Mouse (Mus musculus): ENCODE results near the gene Moxd2. TPM values are rescaled to one million over a fixed set of nuclear protein-coding genes. Genes with fewer than 3 reads are reported as not detected.

Moxd2 gene
- not detected for total RNA-seq (2021)

GRCm38 (mm10) chr6:40887394-40887793, at the start of gene Moxd2:
Gene Moxd2, minus strand, starts transcription at chr6:40887494.
- intact Hi-C loops (cut with DNase I), result no loop called here

DNA sequence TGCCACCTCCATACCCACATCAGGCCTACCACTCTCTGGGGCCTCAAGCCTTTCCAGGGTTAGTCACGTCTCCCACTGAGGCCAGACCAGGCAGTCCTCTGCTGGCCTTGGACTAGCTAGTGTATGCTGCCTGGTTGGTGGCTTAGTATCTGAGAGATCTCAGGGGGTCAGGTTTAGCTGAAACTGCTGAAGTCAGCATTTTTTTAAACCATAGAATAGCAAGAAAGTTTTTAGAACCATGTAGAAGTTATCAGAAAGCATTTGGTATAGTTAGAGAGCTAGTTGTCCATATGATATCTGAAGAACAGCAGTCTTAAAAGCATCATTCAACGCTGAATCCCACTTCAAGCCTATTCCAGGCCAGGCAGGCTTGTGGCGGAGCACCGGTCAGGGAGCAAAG, 32.7 kb upstream of the Moxd2 start:
- intact Hi-C loops (cut with DNase I), result no loop called here
- no peak for DNase-seq

More at GRCm38 (mm10) chr6:40887394-40887793, at the start of gene Moxd2:
- no peak for DNase-seq

DNA sequence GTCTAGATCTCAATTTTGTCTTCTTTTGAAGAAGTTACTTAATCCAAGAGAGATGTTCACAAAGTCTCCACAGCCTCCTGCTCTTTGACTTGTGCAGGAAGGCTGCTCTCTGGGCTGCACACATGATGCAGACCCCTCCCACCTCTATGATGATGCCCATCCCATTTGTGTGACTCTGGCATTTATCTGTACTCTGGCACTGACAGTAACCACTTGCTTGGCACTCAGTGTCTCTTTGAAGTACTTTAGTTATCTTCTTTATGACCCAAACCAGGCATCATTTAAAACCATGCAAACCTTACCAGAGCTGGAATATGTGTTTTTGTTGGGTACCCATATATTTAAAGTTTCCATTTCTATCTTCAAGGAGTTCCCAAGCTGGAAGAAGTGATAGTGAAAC, 13.0 kb upstream of the Moxd2 start, which contains the start of gene Prss58:
TSS of gene Prss58 (minus strand) at position 101 of the 400 bp plus-strand sequence.
- no peak for DNase-seq
- intact Hi-C loops (cut with DNase I), result no loop called here

DNA sequence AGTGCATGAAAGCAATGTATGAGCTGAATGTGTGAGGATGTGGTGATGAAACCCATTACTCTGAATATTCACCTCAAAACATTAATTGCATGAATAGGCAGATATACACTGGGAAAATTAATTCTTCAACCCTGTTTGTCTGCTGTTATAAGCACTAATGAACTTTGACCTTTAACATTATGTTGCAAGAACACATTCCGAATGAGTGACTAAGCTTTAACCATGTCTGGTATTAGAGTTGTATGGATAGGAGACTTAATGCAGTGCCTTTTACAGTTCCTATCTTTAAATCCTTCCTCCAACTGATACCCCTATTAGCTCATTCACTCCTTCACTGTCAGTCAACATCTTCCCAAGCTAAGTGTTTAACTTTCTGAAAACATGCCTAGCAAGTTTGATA, 7.4 kb upstream of the Moxd2 start:
- intact Hi-C loops (cut with DNase I), result no loop called here
- DNase-seq, result no peak

- intact Hi-C loops (cut with DNase I), result no loop called here
- peak; percentile 5 for DNase-seq
These were observed 6.3 kb upstream of the Moxd2 start for GRCm38 (mm10) chr6:40893577-40893976.

GRCm38 (mm10) chr6:40891754-40892153, 4.5 kb upstream of the Moxd2 start:
- intact Hi-C loops (cut with DNase I), result no loop called here
- no peak for DNase-seq

- no peak for DNase-seq
- intact Hi-C loops (cut with DNase I), result no loop called here
These were observed 3.7 kb upstream of the Moxd2 start for GRCm38 (mm10) chr6:40890973-40891372.

DNA sequence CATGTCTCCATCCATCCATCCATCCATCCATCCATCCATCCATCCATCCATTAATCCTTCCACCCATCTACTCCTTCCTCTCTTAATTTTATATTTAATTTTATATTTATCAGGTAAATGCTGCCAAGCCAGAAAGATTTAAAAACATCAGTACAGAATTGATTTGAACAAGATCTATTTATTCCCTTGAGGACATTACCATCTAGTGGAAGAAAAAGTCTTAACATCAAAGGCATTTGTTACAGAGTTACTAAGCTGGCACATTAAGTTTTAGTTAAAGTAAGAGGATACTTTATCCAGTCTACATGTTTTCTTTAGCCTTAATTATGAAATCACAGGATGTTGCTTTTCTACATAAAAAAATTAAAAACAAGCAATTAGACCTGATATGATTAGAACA, 42.0 kb downstream of the Moxd2 start:
- no peak for DNase-seq
- intact Hi-C loops (cut with DNase I), result loop anchor here (10.0 kb wide), 1 partner anchor 230 kb away; the partner anchor contains the start of gene Tas2r138

Other genes starting within 250 kb of the Moxd2 start
- not detected for gene Prss58, start 12.9 kb upstream of the Moxd2 start, total RNA-seq (2021)
- not detected for gene 1700074P13Rik, start 53.1 kb upstream of the Moxd2 start, total RNA-seq (2021)
- gene Gm4744, start 64.4 kb upstream of the Moxd2 start, total RNA-seq (2021), result not detected
- gene 1810009J06Rik, start 77.3 kb upstream of the Moxd2 start, total RNA-seq (2021), result not detected
- not detected for gene Gm2663, start 112.0 kb upstream of the Moxd2 start, total RNA-seq (2021)
- gene 2210010C04Rik, start 148.0 kb upstream of the Moxd2 start, total RNA-seq (2021), result not detected